Mouse (Mus musculus): ENCODE results near the gene Tex29. TPM values are rescaled to one million over a fixed set of nuclear protein-coding genes. Genes with fewer than 3 reads are reported as not detected.
A peak's percentile ranks its signal among the peaks of the same experiment; 100 is the strongest.

The Tex29 gene
- polyA plus RNA-seq, 1 experiment from 2014 or later = not detected

- TF ChIP-seq CTCF (IDR thresholded peaks at IDR 0.05) = no peak
- POLR2A ChIA-PET = no interaction called here
- H3K27me3 ChIP-seq = no peaks in the 10 kb centered on the region
- in situ Hi-C loops (cut with MboI; ENCODE audit: low pct_unique_long_range_greater_than_20kb) = no loop called here
- DNase-seq (ENCODE audit: low read depth, low spot score) (no peak), ATAC-seq (no peak)
- CTCF ChIA-PET = interaction anchor here (1.4 kb wide), 1 partner anchor 9 kb away, joined by 4 read pairs; the partner anchor contains the start of gene Tex29
These were observed 9.8 kb upstream of the Tex29 start for GRCm38 (mm10) chr8:11830214-11831046.

GRCm38 (mm10) chr8:11831174-11831573 lies 9.1 kb upstream of the Tex29 start:
- TF ChIP-seq CTCF (IDR thresholded peaks at IDR 0.05) = no peak
- in situ Hi-C loops (cut with MboI; ENCODE audit: low pct_unique_long_range_greater_than_20kb) = no loop called here
- ChIA-PET POLR2A (no interaction called here), CTCF (interaction anchor here (1.4 kb wide), 1 partner anchor 9 kb away, joined by 4 read pairs; the partner anchor contains the start of gene Tex29)
- DNase-seq (ENCODE audit: low read depth, low spot score) (no peak), ATAC-seq (no peak)
- H3K27me3 ChIP-seq = no peaks in the 10 kb centered on the region

- no peak for DNase-seq (ENCODE audit: low read depth, low spot score)
- ATAC-seq = no peak
- in situ Hi-C loops (cut with MboI; ENCODE audit: low pct_unique_long_range_greater_than_20kb) = no loop called here
- no peak for TF ChIP-seq CTCF (IDR thresholded peaks at IDR 0.05)
- ChIA-PET POLR2A (no interaction called here), CTCF (interaction anchor here (0.7 kb wide), 1 partner anchor 111 kb away, joined by 3 read pairs; no protein-coding TSS in a partner anchor)
- no peaks in the 10 kb centered on the region for H3K27me3 ChIP-seq
These were observed 8.3 kb upstream of the Tex29 start for GRCm38 (mm10) chr8:11831939-11832338.

- in situ Hi-C loops (cut with MboI; ENCODE audit: low pct_unique_long_range_greater_than_20kb) = no loop called here
- no peak for ATAC-seq
- CTCF ChIA-PET = no interaction called here
- H3K27me3 ChIP-seq = no peaks in the 10 kb centered on the region
- POLR2A ChIA-PET = no interaction called here
- no peak for DNase-seq (ENCODE audit: low read depth, low spot score)
- TF ChIP-seq CTCF (IDR thresholded peaks at IDR 0.05) = no peak
These were observed 7.1 kb upstream of the Tex29 start for GRCm38 (mm10) chr8:11833157-11833556.

GRCm38 (mm10) chr8:11834200-11834599 lies 6.1 kb upstream of the Tex29 start:
- in situ Hi-C loops (cut with MboI; ENCODE audit: low pct_unique_long_range_greater_than_20kb) = no loop called here
- ChIA-PET POLR2A (no interaction called here), CTCF (no interaction called here)
- TF ChIP-seq CTCF (IDR thresholded peaks at IDR 0.05) = no peak
- no peak for ATAC-seq
- no peak for DNase-seq (ENCODE audit: low read depth, low spot score)
- no peaks in the 10 kb centered on the region for H3K27me3 ChIP-seq

GRCm38 (mm10) chr8:11834691-11835090 lies 5.6 kb upstream of the Tex29 start:
- TF ChIP-seq CTCF (IDR thresholded peaks at IDR 0.05) = no peak
- H3K27me3 ChIP-seq = no peaks in the 10 kb centered on the region
- ChIA-PET POLR2A (no interaction called here), CTCF (no interaction called here)
- ATAC-seq = no peak
- DNase-seq (ENCODE audit: low read depth, low spot score) = no peak
- in situ Hi-C loops (cut with MboI; ENCODE audit: low pct_unique_long_range_greater_than_20kb) = no loop called here

- TF ChIP-seq CTCF (IDR thresholded peaks at IDR 0.05) = no peak
- ATAC-seq (peak; percentile 41), DNase-seq (ENCODE audit: low read depth, low spot score) (peak; percentile 6)
- in situ Hi-C loops (cut with MboI; ENCODE audit: low pct_unique_long_range_greater_than_20kb) = no loop called here
- CTCF ChIA-PET = no interaction called here
- POLR2A ChIA-PET = no interaction called here
- H3K27me3 ChIP-seq = no peaks in the 10 kb centered on the region
These were observed 1.3 kb downstream of the Tex29 start for GRCm38 (mm10) chr8:11841571-11841970.

GRCm38 (mm10) chr8:11842757-11843156 lies 2.5 kb downstream of the Tex29 start:
- CTCF ChIA-PET = interaction anchor here (0.8 kb wide), 1 partner anchor 100 kb away, joined by 3 read pairs; no protein-coding TSS in a partner anchor
- TF ChIP-seq CTCF (IDR thresholded peaks at IDR 0.05) = no peak
- no peak for DNase-seq (ENCODE audit: low read depth, low spot score)
- no peaks in the 10 kb centered on the region for H3K27me3 ChIP-seq
- in situ Hi-C loops (cut with MboI; ENCODE audit: low pct_unique_long_range_greater_than_20kb) = no loop called here
- POLR2A ChIA-PET = no interaction called here
- no peak for ATAC-seq

GRCm38 (mm10) chr8:11843677-11844315 lies 3.5 kb downstream of the Tex29 start:
- DNase-seq (ENCODE audit: low read depth, low spot score) = no peak
- ChIA-PET CTCF (interaction anchor here (0.8 kb wide), 1 partner anchor 99 kb away, joined by 3 read pairs; no protein-coding TSS in a partner anchor), POLR2A (no interaction called here)
- no peak for ATAC-seq
- in situ Hi-C loops (cut with MboI; ENCODE audit: low pct_unique_long_range_greater_than_20kb) = no loop called here
- no peak for TF ChIP-seq CTCF (IDR thresholded peaks at IDR 0.05)
- no peaks in the 10 kb centered on the region for H3K27me3 ChIP-seq

- DNase-seq (ENCODE audit: low read depth, low spot score) (no peak), ATAC-seq (no peak)
- POLR2A ChIA-PET = no interaction called here
- no peak for TF ChIP-seq CTCF (IDR thresholded peaks at IDR 0.05)
- in situ Hi-C loops (cut with MboI; ENCODE audit: low pct_unique_long_range_greater_than_20kb) = no loop called here
- no peaks in the 10 kb centered on the region for H3K27me3 ChIP-seq
- CTCF ChIA-PET = no interaction called here
These were observed 4.0 kb downstream of the Tex29 start for GRCm38 (mm10) chr8:11844316-11844685.

GRCm38 (mm10) chr8:11846807-11847206 lies 6.5 kb downstream of the Tex29 start:
- TF ChIP-seq CTCF (IDR thresholded peaks at IDR 0.05) = no peak
- DNase-seq (ENCODE audit: low read depth, low spot score) = no peak
- ChIA-PET POLR2A (no interaction called here), CTCF (no interaction called here)
- no peaks in the 10 kb centered on the region for H3K27me3 ChIP-seq
- ATAC-seq = no peak
- in situ Hi-C loops (cut with MboI; ENCODE audit: low pct_unique_long_range_greater_than_20kb) = no loop called here

Measured in Patski (cell line).